Mouse (Mus musculus) small intestine, adult 2 months (tissue): ENCODE results near the gene Hoxa10.

Experiments used
- CTCF ChIP-seq: fragments of 200-500 bp; IDR thresholded peaks from 2 replicates; pipeline ENCODE4 v1.5.1; 2012; ENCODE audit warnings: low read depth, mild to moderate bottlenecking, control low read depth, inconsistent platforms, low read length, moderate library complexity, mixed read lengths; ENCODE audit not compliant: insufficient replicate concordance, insufficient read length; ENCODE audit errors: extremely low read depth
- POLR2A ChIP-seq: fragments of 200-500 bp; IDR thresholded peaks from 2 replicates; pipeline ENCODE4 v1.6.1; 2012; ENCODE audit warnings: low read depth, mild to moderate bottlenecking, control low read depth, inconsistent platforms, low read length, moderate library complexity

DNA sequence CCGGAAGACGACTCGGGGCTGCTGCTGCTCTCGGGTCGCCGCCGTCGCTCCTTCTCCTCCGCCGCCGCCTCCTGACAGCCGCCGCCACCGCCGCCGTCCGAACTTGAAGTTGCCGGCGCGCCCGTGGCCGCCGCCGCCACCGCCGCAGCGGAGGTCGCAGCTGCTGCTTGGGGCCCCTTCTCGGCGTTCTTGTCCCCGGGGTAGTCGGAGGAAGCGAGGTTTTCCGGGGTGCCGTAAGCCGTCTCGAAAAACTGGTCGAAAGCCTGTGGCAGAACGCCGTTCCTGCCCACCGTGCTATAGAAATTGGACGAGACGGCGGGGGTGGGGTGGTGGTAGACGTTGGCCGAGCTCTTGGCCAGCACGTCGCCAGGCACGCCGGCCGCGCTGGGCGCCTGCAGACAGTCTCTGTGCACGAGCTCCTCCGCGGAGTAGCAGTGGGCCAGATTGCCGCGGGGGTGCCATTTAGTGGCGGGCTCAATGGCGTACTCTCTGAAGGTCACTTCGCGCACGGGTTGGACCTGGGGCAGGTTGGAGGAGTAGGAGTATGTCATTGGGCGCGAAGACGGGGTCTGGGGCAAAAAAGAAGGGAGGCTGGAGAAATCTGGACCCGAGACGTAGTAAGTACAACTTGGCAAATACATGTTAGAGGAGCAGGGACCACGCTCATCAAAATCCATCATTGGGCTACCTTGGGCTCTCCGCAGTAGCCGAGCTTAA is 4.5 kb upstream of the Hoxa10 start:
- TF ChIP-seq CTCF (no peak), POLR2A (no peak)
